Comparison of ENCODE assay signal across 12 mouse cellular contexts in genomic region chrX:7639536-7640325, GRCm38 (mm10). TPM values are rescaled to one million over a fixed set of nuclear protein-coding genes. Genes with fewer than 3 reads are reported as not detected.
A peak's percentile ranks its signal among the peaks of the same experiment; 100 is the strongest.
DNase-seq lines count a peak whose midpoint lies in the region; ATAC-seq and TF ChIP-seq lines count a peak whose summit lies in the region.
"Had no signal": no experiment of that assay in that cellular context is flagged by ENCODE, and none has a peak within 500 bp of the region (broad histone marks: within the 10 kb centered on the region; RNA-seq: fewer than 3 reads in every experiment).

No protein-coding gene starts in this region.

- intact Hi-C loops in left cerebral cortex, adult 2 months (cut with DNase I): loop anchor here (2.0 to 10.0 kb wide), 3 partner anchors 32 to 325 kb away; partner anchors contain the start of genes Cacna1f, Ccdc22, Clcn5 and Ppp1r3f

- ATAC-seq in hindbrain, embryonic 14.5 days (ENCODE audit: low FRiP score): peak; percentile 28; the same call in 1 of the 2 replicates
- peak; percentile 46 for ATAC-seq in neural tube, embryonic 15.5 days (ENCODE audit: low FRiP score)

- H3K36me3 ChIP-seq in embryonic facial prominence, embryonic 10.5 days (replicated peaks): no peaks in the 10 kb centered on the region
- H3K36me3 ChIP-seq in hindbrain, embryonic 14.5 days (replicated peaks; ENCODE audit: control insufficient read depth, insufficient read depth): peaks cover 20% of the 10 kb centered on the region; the same call in 1 of the 2 replicates
- H3K36me3 ChIP-seq in neural tube, embryonic 15.5 days: peaks cover 8% of the 10 kb centered on the region; the same call in 1 of the 2 replicates
- H3K36me3 ChIP-seq: intestine, embryonic 15.5 days had no signal

- peak overlapping the region; percentile 62 for H3K4me2 ChIP-seq in hindbrain, embryonic 14.5 days (replicated peaks)
- H3K4me2 ChIP-seq in neural tube, embryonic 15.5 days: peak overlapping the region; percentile 60

- no peak for TF ChIP-seq CTCF in left cerebral cortex, adult 2 months (IDR thresholded peaks at IDR 0.05)

- H3K9me3 ChIP-seq in embryonic facial prominence, embryonic 10.5 days: no peaks in the 10 kb centered on the region
- H3K9me3 ChIP-seq in hindbrain, embryonic 14.5 days (ENCODE audit: control insufficient read depth, low read length): no peaks in the 10 kb centered on the region
- H3K9me3 ChIP-seq in neural tube, embryonic 15.5 days (replicated peaks): no peaks in the 10 kb centered on the region
- H3K9me3 ChIP-seq: intestine, embryonic 15.5 days had no signal

- H3K27me3 ChIP-seq in embryonic facial prominence, embryonic 10.5 days (replicated peaks; ENCODE audit: low read depth, poor library complexity, severe bottlenecking): peaks cover 31% of the 10 kb centered on the region
- H3K27me3 ChIP-seq in hindbrain, embryonic 14.5 days (ENCODE audit: control insufficient read depth, insufficient read depth, low read length): no peaks in the 10 kb centered on the region
- H3K27me3 ChIP-seq in neural tube, embryonic 15.5 days (replicated peaks): no peaks in the 10 kb centered on the region

- H3K27ac ChIP-seq in left cerebral cortex, adult 2 months: peak overlapping the region; percentile 89
- no peak overlapping the region for H3K27ac ChIP-seq in embryonic facial prominence, embryonic 10.5 days (replicated peaks)
- H3K27ac ChIP-seq in hindbrain, embryonic 14.5 days: peak overlapping the region; percentile 85
- H3K27ac ChIP-seq in neural tube, embryonic 15.5 days (replicated peaks): peak overlapping the region; percentile 78
- H3K27ac ChIP-seq: intestine, embryonic 15.5 days had no signal

- peak overlapping the region; percentile 76 for H3K9ac ChIP-seq in hindbrain, embryonic 14.5 days
- H3K9ac ChIP-seq in neural tube, embryonic 15.5 days (replicated peaks): peak overlapping the region; percentile 41
- H3K9ac ChIP-seq: intestine, embryonic 15.5 days had no signal

- no peak for DNase-seq in left cerebral cortex, adult 2 months (ENCODE audit: extremely low spot score in 1 of 2, low spot score in 2 of 2)
- no peak for DNase-seq in left cerebral cortex, adult 11 months (ENCODE audit: low spot score)
- DNase-seq in embryonic facial prominence, embryonic 10.5 days (ENCODE audit: low spot score): no peak
- DNase-seq in hindbrain, embryonic 14.5 days (ENCODE audit: low spot score): no peak
- no peak for DNase-seq in thymus, postnatal 14 days
- DNase-seq in MN1 (ENCODE audit: low spot score): no peak
- DNase-seq in thymus, postnatal 4 days: no peak
- DNase-seq: heart, adult 18-20 months; layer of hippocampus, postnatal 36 days had no signal

- 0 out of 2 replicates have a peak, but pooled peaks cover 4% of the 10 kb centered on the region for H3K4me1 ChIP-seq in embryonic facial prominence, embryonic 10.5 days
- H3K4me1 ChIP-seq in hindbrain, embryonic 14.5 days (replicated peaks; ENCODE audit: control insufficient read depth, insufficient read depth, low read length): 0 out of 2 replicates have a peak, but pooled peaks cover 6% of the 10 kb centered on the region
- peaks cover 6% of the 10 kb centered on the region for H3K4me1 ChIP-seq in neural tube, embryonic 15.5 days
- H3K4me1 ChIP-seq: intestine, embryonic 15.5 days had no signal

- H3K4me3 ChIP-seq in left cerebral cortex, adult 2 months: peak overlapping the region; percentile 51
- H3K4me3 ChIP-seq in embryonic facial prominence, embryonic 10.5 days: peak overlapping the region; percentile 54
- H3K4me3 ChIP-seq in hindbrain, embryonic 14.5 days (replicated peaks; ENCODE audit: low read length): peak overlapping the region; percentile 50
- peak overlapping the region; percentile 49 for H3K4me3 ChIP-seq in neural tube, embryonic 15.5 days (replicated peaks)

- WGBS in embryonic facial prominence, embryonic 10.5 days: 27% methylated on average over 13 of the region's 13 CpGs
- 21% methylated on average over 13 of the region's 13 CpGs for WGBS in hindbrain, embryonic 14.5 days
- WGBS in neural tube, embryonic 15.5 days: 25% methylated on average over 13 of the region's 13 CpGs

RNA-seq across cellular contexts. Expression of gene Syp, which starts 1.5 kb away (rescaled TPM):
- 1,000 to 10,000 TPM; 1,746 to 1,868 TPM for total RNA-seq in left cerebral cortex, adult 2 months (2021)
- 9.3 and 9.7 TPM in 2 replicates for polyA plus RNA-seq in embryonic facial prominence, embryonic 10.5 days (2016; fragmentation: Nextera tagmentation; extraction: Ambion mirVana)
- 106 and 109 TPM in 2 replicates for polyA plus RNA-seq in hindbrain, embryonic 14.5 days (2014; fragmentation: Nextera tagmentation; extraction: Ambion mirVana)
- polyA plus RNA-seq in neural tube, embryonic 15.5 days (2015; fragmentation: Nextera tagmentation; extraction: Ambion mirVana): 195 and 223 TPM in 2 replicates

RNA-seq across cellular contexts. Expression of gene Prickle3, which starts 17.3 kb away (rescaled TPM):
- total RNA-seq in left cerebral cortex, adult 2 months (2021): 1 to 10 TPM; 1.1 to 2.4 TPM
- 4.1 and 4.2 TPM in 2 replicates for polyA plus RNA-seq in embryonic facial prominence, embryonic 10.5 days (2016; fragmentation: Nextera tagmentation; extraction: Ambion mirVana)
- 1.2 and 1.5 TPM in 2 replicates for polyA plus RNA-seq in hindbrain, embryonic 14.5 days (2014; fragmentation: Nextera tagmentation; extraction: Ambion mirVana)
- polyA plus RNA-seq in neural tube, embryonic 15.5 days (2015; fragmentation: Nextera tagmentation; extraction: Ambion mirVana): 1.7 and 3.8 TPM in 2 replicates

RNA-seq across cellular contexts. Expression of gene Plp2, which starts 31.5 kb away (rescaled TPM):
- 1 to 10 TPM; 6.5 to 8.8 TPM for total RNA-seq in left cerebral cortex, adult 2 months (2021)
- 49.7 TPM in 2 replicates for polyA plus RNA-seq in embryonic facial prominence, embryonic 10.5 days (2016; fragmentation: Nextera tagmentation; extraction: Ambion mirVana)
- 21.2 and 23.5 TPM in 2 replicates for polyA plus RNA-seq in hindbrain, embryonic 14.5 days (2014; fragmentation: Nextera tagmentation; extraction: Ambion mirVana)
- polyA plus RNA-seq in neural tube, embryonic 15.5 days (2015; fragmentation: Nextera tagmentation; extraction: Ambion mirVana): 20.3 and 50.6 TPM in 2 replicates

RNA-seq across cellular contexts. Expression of gene Cacna1f, which starts 32.8 kb away (rescaled TPM):
- under 1 TPM; 0.19 to 0.27 TPM for total RNA-seq in left cerebral cortex, adult 2 months (2021)
- polyA plus RNA-seq in embryonic facial prominence, embryonic 10.5 days (2016; fragmentation: Nextera tagmentation; extraction: Ambion mirVana): 0.05 and 0.06 TPM in 2 replicates
- polyA plus RNA-seq in hindbrain, embryonic 14.5 days (2014; fragmentation: Nextera tagmentation; extraction: Ambion mirVana): 0.21 TPM in 1 of 2 replicates, not detected in the other
- 0.24 and 0.35 TPM in 2 replicates for polyA plus RNA-seq in neural tube, embryonic 15.5 days (2015; fragmentation: Nextera tagmentation; extraction: Ambion mirVana)
- total RNA-seq: heart, adult 18-20 months; layer of hippocampus, postnatal 36 days had no signal
- polyA plus RNA-seq: erythroblast, embryonic 14.5 days; intestine, embryonic 15.5 days had no signal

RNA-seq across cellular contexts. Expression of gene Ccdc22, which starts 34.4 kb away (rescaled TPM):
- 10 to 100 TPM; 30.1 to 31.5 TPM for total RNA-seq in left cerebral cortex, adult 2 months (2021)
- polyA plus RNA-seq in embryonic facial prominence, embryonic 10.5 days (2016; fragmentation: Nextera tagmentation; extraction: Ambion mirVana): 36.0 and 36.6 TPM in 2 replicates
- polyA plus RNA-seq in hindbrain, embryonic 14.5 days (2014; fragmentation: Nextera tagmentation; extraction: Ambion mirVana): 26.6 and 28.0 TPM in 2 replicates
- polyA plus RNA-seq in neural tube, embryonic 15.5 days (2015; fragmentation: Nextera tagmentation; extraction: Ambion mirVana): 28.4 and 29.5 TPM in 2 replicates
